Mouse (Mus musculus): Measurements from ENCODE around the gene Cgas.

DNA sequence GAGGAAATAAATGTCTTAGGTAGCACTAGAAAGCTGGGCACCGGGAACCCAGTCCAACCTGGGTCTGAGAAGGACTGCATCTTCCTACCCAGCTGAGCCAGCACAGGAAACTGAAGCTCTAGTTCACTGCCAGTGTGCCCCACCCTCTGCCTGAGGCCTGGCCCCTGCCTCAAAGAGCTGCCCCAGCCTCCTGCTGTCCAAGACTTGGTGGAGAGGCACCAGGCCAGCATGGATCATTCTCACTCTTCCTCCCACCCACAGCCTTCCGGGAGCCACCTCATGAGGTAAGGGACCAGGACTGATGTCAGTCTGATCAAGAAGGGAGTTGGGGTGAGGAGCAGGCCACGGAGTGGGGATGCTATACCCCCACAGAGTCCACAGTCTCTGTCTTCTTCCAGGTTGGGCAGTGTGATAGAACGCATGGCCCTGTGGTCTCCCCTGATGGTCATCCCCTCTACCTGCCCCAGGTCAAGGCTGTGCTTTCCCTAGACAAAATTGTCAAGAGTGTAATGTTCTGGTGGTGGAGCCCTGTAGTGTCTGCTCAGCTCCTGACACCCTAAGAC lies 14.1 kb downstream of the Cgas start:
- TF ChIP-seq EP300 (IDR thresholded peaks at IDR 0.05; ENCODE audit: insufficient read depth, low read depth, low read length) (no peak), POLR2A (IDR thresholded peaks at IDR 0.05; ENCODE audit: insufficient read depth, low read length) (no peak), CTCF (IDR thresholded peaks at IDR 0.05; ENCODE audit: low read depth, low read length) (no peak)

Data from ES-Bruce4 (cell line).